Mouse (Mus musculus) small intestine, adult 10 weeks (tissue): ENCODE data around the gene Urb1. TPM values are rescaled to one million over a fixed set of nuclear protein-coding genes. Genes with fewer than 3 reads are reported as not detected.

Experiments
- polyA plus RNA-seq: library from polyadenylated mRNA; stranded (reverse); fragments of 350-450 nt; fragmentation: Illumina TruSeq; extraction: RNeasy Lipid Tissue Mini Kit (QIAGEN cat#74804); gene quantifications from one replicate; pipeline ENCODE4 v1.2.3, GENCODE M21; 2014; ENCODE audit warnings: low replicate concordance

The Urb1 gene
- 1.4 TPM for polyA plus RNA-seq

GRCm38 (mm10) chr16:90809975-90810715 lies at the start of gene Urb1:
Gene Urb1, minus strand, starts transcription at chr16:90810413.

GRCm38 (mm10) chr16:90826457-90826856 lies 16.2 kb upstream of the Urb1 start, which contains the start of gene Eva1c:
Gene Eva1c, plus strand, starts transcription at chr16:90826719.

GRCm38 (mm10) chr16:90738092-90738956 lies 71.9 kb downstream of the Urb1 start, which contains the start of gene Mrap:
Gene Mrap, plus strand, starts transcription at chr16:90738207.

GRCm38 (mm10) chr16:90727233-90728115 lies 82.7 kb downstream of the Urb1 start, which contains the start of gene Mis18a:
Gene Mis18a, minus strand, starts transcription at chr16:90727404.

Other genes with a start within 250 kb of the Urb1 start
- 28.8 TPM for gene Mis18a, start 83.0 kb downstream of the Urb1 start, polyA plus RNA-seq
- gene Mrap, start 72.2 kb downstream of the Urb1 start, polyA plus RNA-seq: not detected
- 0.41 TPM for gene Eva1c, start 16.3 kb upstream of the Urb1 start, polyA plus RNA-seq
- gene Cfap298, start 124.7 kb upstream of the Urb1 start, polyA plus RNA-seq: 3.6 TPM
- 43.0 TPM for gene Synj1, start 200.9 kb upstream of the Urb1 start, polyA plus RNA-seq
- 169 TPM for gene Paxbp1, start 234.1 kb upstream of the Urb1 start, polyA plus RNA-seq